Mouse (Mus musculus) kidney, postnatal 36 days (tissue): ENCODE measurements at regions not wholly inside any gene's neighbourhood (a gene's known extent, or its start where the extent isn't known, plus 50 kb on each side); places are given as distances from the start of the nearest gene placed in this dataset.
"Not testable (repeated sequence)": the region's sequence is repeated elsewhere in the genome, so short reads cannot be mapped to it uniquely, and the experiment has no call there.

Experiments used
- DNase-seq, 2 experiments: peaks; one replicate each; pipeline ENCODE4 v3.0.0; 2021 to 2022; ENCODE audit warnings: mixed read lengths in 2 of 2

DNA sequence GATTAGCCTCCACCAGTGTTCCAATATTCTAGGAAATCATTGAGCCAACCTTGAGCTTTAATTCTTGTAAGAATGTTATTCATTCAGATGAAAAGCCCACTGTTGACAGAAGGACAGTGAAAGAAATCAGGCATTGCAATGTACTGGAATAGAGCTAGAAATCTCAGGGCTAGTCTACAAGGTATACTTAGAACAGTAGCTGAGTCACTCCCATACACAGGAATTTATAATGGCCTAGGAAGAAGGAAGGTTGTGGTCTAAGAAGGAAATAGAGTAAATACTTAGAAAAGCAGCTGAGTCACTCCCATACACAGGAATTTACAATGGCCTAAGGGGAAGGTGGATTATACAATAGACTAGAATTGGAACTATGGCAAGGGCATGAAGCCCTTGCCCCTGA is 174.6 kb downstream of the Fam181b start:
- not testable (repeated sequence) for DNase-seq

DNA sequence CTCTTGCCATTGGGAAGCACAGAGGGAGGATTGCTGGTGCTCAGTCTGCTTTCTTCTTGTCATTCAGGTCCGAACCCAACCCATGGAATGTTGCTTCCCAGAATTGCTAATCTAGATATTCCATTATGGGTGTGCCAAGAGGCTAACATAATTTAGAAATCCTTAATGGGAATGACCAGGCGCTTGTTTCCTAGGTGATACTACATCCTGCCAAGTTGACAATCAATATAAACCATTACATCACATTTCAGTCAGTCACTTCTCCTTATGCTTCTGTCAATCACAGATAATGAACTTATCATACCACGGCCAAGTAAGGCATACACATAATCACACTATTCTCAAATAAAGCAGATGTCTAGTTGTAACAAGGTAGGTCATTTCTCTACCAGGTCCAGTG is 206.1 kb downstream of the Fam181b start:
- DNase-seq, result no peak

DNA sequence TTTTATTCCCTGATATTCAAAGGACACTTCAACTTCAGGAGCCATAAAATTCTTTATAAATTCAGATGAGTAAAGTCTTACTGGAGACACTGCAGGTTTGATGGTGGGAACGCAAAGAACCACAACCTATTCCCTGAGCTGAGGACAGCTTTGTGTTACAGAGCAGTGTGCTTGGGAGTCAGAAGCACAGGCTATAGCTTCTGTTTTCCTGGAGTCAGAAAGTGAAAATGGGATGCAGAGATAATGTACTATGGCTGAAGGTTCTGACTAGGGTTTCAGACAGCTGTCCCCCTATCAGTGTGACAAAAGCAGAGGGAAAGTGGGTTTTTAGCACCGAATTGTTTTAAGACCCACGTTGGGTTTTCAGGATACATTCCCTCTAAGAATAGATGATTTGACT is 211.8 kb downstream of the Fam181b start:
- no peak for DNase-seq

DNA sequence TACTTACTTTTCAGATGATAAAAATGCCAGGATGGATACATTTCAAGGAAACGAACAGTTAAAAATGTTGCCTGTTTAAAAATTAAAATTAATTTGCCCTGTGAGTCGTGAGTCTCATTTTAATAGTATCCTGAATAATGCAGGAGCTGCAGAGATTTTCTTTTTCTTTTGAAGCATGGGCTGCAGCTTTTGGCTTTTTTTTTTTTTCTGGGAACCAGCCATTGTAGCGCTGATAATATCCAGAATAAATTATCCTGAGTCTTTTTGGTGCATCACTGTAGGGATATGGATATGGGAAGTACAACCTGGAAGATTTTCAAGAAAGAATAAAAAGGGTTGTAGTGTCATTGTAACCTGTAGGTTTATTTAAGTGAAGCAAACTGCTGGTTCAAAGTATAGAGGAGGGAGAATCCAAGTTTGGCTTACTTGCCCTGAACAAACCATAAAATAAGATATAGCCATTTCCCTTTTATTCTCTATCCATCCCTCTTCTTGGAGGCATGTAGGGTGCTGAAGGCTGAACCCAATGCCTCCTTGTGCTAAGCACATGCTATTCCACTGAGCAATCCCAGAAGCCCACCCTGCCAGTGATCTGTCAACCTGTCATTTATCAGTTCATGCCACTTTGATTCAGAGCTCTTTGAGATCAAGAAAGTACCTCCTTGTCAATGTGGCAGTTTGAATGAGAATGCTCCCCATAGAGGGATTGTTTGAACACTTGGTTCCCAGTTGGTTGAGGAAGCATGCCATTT is 212.5 kb downstream of the Fam181b start:
- no peak for DNase-seq

DNA sequence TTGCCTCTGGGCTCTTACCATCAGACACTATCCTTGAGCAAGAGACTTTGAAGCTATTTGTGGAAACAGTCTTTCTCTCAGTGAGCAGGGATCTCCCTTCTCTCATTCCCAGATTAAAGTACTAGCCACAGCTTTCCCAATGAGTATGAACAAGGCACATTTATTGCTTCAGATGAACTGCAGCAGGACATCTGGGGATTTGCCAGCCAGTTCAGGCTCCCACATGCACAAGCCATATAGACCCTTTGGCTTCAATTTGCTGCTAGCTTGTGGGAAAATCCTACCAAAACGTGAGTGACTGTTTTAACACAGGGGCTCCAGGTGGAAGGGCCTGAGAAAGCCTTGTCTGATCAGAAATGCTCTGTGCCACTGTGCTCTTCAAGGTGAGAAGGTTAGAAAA is 233.1 kb downstream of the Fam181b start:
- DNase-seq, result no peak

DNA sequence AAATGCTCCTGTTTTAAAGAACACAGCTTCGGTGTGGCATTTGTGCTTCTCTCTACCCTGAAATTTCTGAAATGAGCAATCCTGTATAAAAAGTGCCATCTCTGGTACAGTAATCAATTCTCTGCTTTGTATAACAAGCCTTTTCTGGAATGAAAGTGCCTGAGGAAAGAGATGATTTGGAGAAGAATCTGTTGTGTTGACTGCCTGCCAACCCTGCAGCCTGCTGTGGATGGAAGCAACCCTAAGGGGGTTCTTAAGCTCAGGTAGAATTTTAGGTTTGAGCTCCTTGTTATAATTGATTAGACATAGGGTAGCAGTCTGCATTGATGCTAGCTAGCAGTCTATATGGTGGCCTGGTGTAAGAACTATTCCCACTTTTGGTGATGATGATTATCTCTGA is 251.7 kb downstream of the Fam181b start:
- DNase-seq, result no peak

DNA sequence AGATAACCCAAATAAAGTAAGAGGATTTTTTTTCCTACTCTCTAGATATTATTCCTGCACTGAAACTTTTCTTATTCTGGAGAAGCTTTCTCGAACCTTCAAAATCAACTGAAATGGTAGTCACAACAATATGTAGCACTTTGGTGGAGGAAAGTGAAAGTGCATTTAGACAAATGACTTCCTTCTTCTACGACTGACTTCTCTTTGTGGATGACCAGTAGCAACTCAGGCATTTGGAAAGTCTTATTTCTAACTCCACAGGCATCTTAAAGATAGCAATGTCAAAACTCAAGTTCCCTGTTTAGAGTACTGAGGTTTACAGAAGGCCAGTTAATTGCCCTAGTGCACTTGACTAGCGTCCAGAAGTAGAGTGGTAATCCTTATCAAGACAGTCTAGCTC is 252.5 kb downstream of the Fam181b start:
- DNase-seq, result no peak

DNA sequence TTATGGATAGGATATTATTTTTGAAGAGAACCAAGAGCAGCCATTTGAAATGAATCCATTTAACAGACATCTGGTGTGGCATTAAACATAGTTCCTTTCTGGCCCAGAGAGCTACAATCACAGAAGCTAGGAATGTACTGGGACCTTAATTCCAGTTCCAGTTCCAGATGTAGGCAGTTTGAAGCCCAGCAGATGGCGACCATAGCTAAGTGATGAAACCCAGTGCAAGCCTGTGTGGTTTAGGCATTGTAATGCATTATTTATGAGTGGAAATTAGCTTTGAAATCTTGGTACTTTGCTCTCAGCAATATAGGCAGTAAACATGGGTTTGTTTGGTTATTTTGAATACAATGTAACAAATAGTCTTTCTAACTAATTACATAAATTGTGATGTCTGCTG is 256.8 kb downstream of the Fam181b start:
- DNase-seq, result peak; percentile 2 to 27
